Mouse (Mus musculus) forebrain, embryonic 12.5 days (tissue): ENCODE results near the gene Ppp1r10. TPM values are rescaled to one million over a fixed set of nuclear protein-coding genes. Genes with fewer than 3 reads are reported as not detected.

ENCODE experiments used
- microRNA counts: library from miRNA; unstranded; fragments of <30 nt; microRNA quantifications from one replicate; lab custom pipeline; 2017
- microRNA-seq: library from miRNA; unstranded; fragments of <30 nt; microRNA quantifications from one replicate; pipeline ENCODE4, GENCODE M21; 2017
- polyA plus RNA-seq: library from polyadenylated mRNA; unstranded; fragments of >200 nt; fragmentation: Nextera tagmentation; extraction: Ambion mirVana; gene quantifications from 2 replicates; pipeline ENCODE4 v1.2.1, GENCODE M21; 2016

Gene Ppp1r10
- polyA plus RNA-seq, 1 experiment from 2014 or later, result 65.4 TPM

MicroRNA genes within 50 kb of the gene (microRNA counts, 519-probe panel; counts per million panel counts)
- not detected for microRNA mmu-miR-1894-3p (lab: Ali Mortazavi, UCI)
- microRNA mmu-miR-1894-5p (lab: Ali Mortazavi, UCI), result not detected
- microRNA mmu-miR-877 (lab: Ali Mortazavi, UCI), result not detected

Small RNA genes lying within 50 kb of the gene (microRNA-seq; reads per million reads assigned to microRNA genes)
- 0.97 reads per million for gene Gm28033
- 0.73 reads per million for gene Mir1894
- 246 reads per million, percentile 61 among the genes with 10 or more reads in this experiment for gene Mir877

Other genes with a start within 250 kb of the Ppp1r10 start
- gene Vars2, start 248.8 kb upstream of the Ppp1r10 start, polyA plus RNA-seq, result 16.8 and 22.3 TPM in 2 replicates
- gene Gtf2h4, start 242.7 kb upstream of the Ppp1r10 start, polyA plus RNA-seq, result 39.0 and 40.7 TPM in 2 replicates
- gene Ddr1, start 211.8 kb upstream of the Ppp1r10 start, polyA plus RNA-seq, result 176 and 185 TPM in 2 replicates
- gene Ier3, start 94.8 kb upstream of the Ppp1r10 start, polyA plus RNA-seq, result 4.9 and 5.3 TPM in 2 replicates
- gene Flot1, start 93.2 kb upstream of the Ppp1r10 start, polyA plus RNA-seq, result 53.7 and 56.0 TPM in 2 replicates
- gene Tubb5, start 78.1 kb upstream of the Ppp1r10 start, polyA plus RNA-seq, result 1,541 and 1,619 TPM in 2 replicates
- gene Mdc1, start 74.9 kb upstream of the Ppp1r10 start, polyA plus RNA-seq, result 22.3 and 26.1 TPM in 2 replicates
- gene Nrm, start 55.1 kb upstream of the Ppp1r10 start, polyA plus RNA-seq, result 56.2 and 60.5 TPM in 2 replicates
- 23.7 and 24.3 TPM in 2 replicates for gene Ppp1r18, start 50.8 kb upstream of the Ppp1r10 start, polyA plus RNA-seq
- 48.0 and 54.8 TPM in 2 replicates for gene Dhx16, start 36.6 kb upstream of the Ppp1r10 start, polyA plus RNA-seq
- 26.7 and 29.4 TPM in 2 replicates for gene 2310061I04Rik, start 19.0 kb upstream of the Ppp1r10 start, polyA plus RNA-seq
- 277 and 280 TPM in 2 replicates for gene Atat1, start 6.4 kb upstream of the Ppp1r10 start, polyA plus RNA-seq
- gene Mrps18b, start within 50 bp of the Ppp1r10 start, polyA plus RNA-seq, result 56.2 and 56.6 TPM in 2 replicates
- 117 and 118 TPM in 2 replicates for gene Abcf1, start 53.3 kb downstream of the Ppp1r10 start, polyA plus RNA-seq
- gene Gnl1, start 63.4 kb downstream of the Ppp1r10 start, polyA plus RNA-seq, result 57.9 and 58.4 TPM in 2 replicates
- gene Prr3, start 63.8 kb downstream of the Ppp1r10 start, polyA plus RNA-seq, result 52.1 and 56.8 TPM in 2 replicates
- gene H2-T24, start 104.1 kb downstream of the Ppp1r10 start, polyA plus RNA-seq, result 4.6 and 5.3 TPM in 2 replicates
- gene H2-T23, start 116.4 kb downstream of the Ppp1r10 start, polyA plus RNA-seq, result 4.8 and 5.5 TPM in 2 replicates
- gene H2-T22, start 126.3 kb downstream of the Ppp1r10 start, polyA plus RNA-seq, result 5.2 and 5.4 TPM in 2 replicates
- gene Gm6034, start 126.5 kb downstream of the Ppp1r10 start, polyA plus RNA-seq, result not detected in 2 replicates
- gene Gm11127, start 141.9 kb downstream of the Ppp1r10 start, polyA plus RNA-seq, result not detected in 2 replicates
- not detected in 2 replicates for gene Gm19684, start 205.2 kb downstream of the Ppp1r10 start, polyA plus RNA-seq
- gene Gm7030, start 213.0 kb downstream of the Ppp1r10 start, polyA plus RNA-seq, result not detected in 2 replicates